Mouse (Mus musculus): ENCODE results near the gene Ptov1.

DNA sequence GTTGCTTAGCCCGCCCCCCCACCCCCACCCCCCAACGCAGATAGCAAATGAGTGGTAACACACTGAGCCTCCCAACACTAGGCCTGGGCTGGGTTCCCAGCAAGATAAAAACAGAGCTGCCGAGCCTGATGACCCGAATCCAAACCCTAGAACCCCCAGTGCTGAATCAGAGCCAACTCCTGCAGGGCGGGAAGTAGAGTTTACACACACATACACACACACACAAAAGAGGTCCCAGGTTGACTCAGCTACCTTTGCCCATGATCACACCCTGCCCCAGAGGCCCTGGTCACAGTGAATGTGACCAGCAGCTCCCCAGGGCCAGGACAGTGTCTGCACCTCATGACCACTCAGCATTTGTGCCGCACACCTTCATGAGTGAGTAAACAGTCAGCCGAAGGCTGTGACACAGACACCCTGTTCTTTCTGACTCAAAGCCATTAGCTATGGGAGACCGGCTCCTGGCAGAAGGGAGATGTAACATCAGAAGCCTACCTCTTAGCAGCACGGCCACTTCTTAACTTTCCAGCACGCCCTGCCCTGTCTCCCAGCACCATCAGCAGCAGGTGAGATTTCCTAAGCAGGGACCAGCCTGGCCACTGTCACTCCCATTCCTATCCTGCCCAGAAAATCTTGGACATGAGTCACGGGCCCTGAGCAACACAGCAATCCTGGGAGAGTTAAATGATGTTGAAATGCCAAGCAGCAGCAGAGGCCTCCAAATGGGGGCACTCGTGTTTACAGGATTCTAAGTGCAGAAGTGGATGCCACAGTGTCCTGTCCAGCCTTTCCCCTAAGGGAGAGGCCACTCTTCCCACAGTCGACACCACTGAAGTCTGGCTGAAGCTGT, 18.9 kb upstream of the Ptov1 start:
- no peak for TF ChIP-seq CTCF (IDR thresholded peaks at IDR 0.05; ENCODE audit: low read depth, low read length)
- no peak for TF ChIP-seq POLR2A (IDR thresholded peaks at IDR 0.05; ENCODE audit: extremely low read depth, insufficient read depth, low read length)
